Mouse (Mus musculus): ENCODE measurements at regions not wholly inside any gene's neighbourhood (a gene's known extent, or its start where the extent isn't known, plus 50 kb on each side); places are given as distances from the start of the nearest gene placed in this dataset.

DNA sequence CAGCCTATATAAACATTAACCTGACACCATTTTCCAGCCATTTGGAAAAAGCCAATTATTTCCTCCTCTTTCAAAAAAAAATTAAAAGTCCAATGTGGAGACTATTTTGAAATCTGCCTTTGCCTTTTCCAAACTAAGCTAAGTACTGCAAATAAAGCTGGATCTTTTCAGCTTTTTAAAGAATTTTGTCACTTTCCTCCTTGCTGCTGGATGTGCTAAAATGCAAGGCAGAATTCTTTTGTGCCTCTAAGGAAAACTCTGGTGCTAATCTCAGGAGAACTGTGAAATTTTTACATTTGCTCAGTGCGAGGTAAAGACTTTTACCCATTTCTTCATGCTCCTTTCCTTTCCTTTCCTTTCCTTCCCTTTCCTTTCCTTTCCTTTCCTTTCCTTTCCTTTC, 546.7 kb downstream of the 1190002N15Rik start:
- no peak for TF ChIP-seq CTCF (IDR thresholded peaks at IDR 0.05; ENCODE audit: insufficient read depth, low read length)
- TF ChIP-seq POLR2A (IDR thresholded peaks at IDR 0.05; ENCODE audit: borderline replicate concordance, extremely low read depth, low read depth, low read length) = no peak
